Mouse (Mus musculus): ENCODE measurements around the gene Sipa1l3.

GRCm38 (mm10) chr7:29416906-29417305 is 101.5 kb downstream of the Sipa1l3 start:
- no peak for TF ChIP-seq CTCF (conservative IDR thresholded peaks at IDR 0.05; ENCODE audit: low read length)
- no peak for TF ChIP-seq POU5F1 (IDR thresholded peaks at IDR 0.05; ENCODE audit: borderline replicate concordance, low read length)
- no peak for TF ChIP-seq NANOG (IDR thresholded peaks at IDR 0.05; ENCODE audit: borderline replicate concordance, low read length)

Data from E14TG2a.4 (cell line).